Mouse (Mus musculus) brain, adult 2 months (tissue): ENCODE measurements around the gene Slc4a4.

Experiments used
- DNase-seq: peaks from one replicate; pipeline ENCODE4 v3.0.0; 2011; ENCODE audit warnings: low read depth, low spot score

Gene Slc4a4

GRCm38 (mm10) chr5:88886668-88887555 is at the start of gene Slc4a4:
TSS of gene Slc4a4 (plus strand) at chr5:88886818.
- peak; percentile 51 for DNase-seq

GRCm38 (mm10) chr5:88840080-88840798 is 46.4 kb upstream of the Slc4a4 start:
- no peak for DNase-seq

GRCm38 (mm10) chr5:88857311-88857710 is 29.3 kb upstream of the Slc4a4 start:
- peak; percentile 75 for DNase-seq

GRCm38 (mm10) chr5:88857801-88858200 is 28.8 kb upstream of the Slc4a4 start:
- DNase-seq = peak; percentile 21

GRCm38 (mm10) chr5:88858226-88858625 is 28.4 kb upstream of the Slc4a4 start:
- peak; percentile 96 for DNase-seq

- DNase-seq = no peak
Measured at GRCm38 (mm10) chr5:88862163-88862562, 24.5 kb upstream of the Slc4a4 start.

GRCm38 (mm10) chr5:88862794-88863193 is 23.8 kb upstream of the Slc4a4 start:
- no peak for DNase-seq

GRCm38 (mm10) chr5:88884101-88884500 is 2.5 kb upstream of the Slc4a4 start:
- peak; percentile 83 for DNase-seq

GRCm38 (mm10) chr5:88885503-88885902 is 1.1 kb upstream of the Slc4a4 start:
- DNase-seq = no peak

GRCm38 (mm10) chr5:88885944-88886343 is 674 bp upstream of the Slc4a4 start:
- DNase-seq = no peak

- no peak for DNase-seq
Measured at GRCm38 (mm10) chr5:88886349-88886667, 310 bp upstream of the Slc4a4 start.

- DNase-seq = peak; percentile 56
Measured at GRCm38 (mm10) chr5:88887556-88888412, 1.2 kb downstream of the Slc4a4 start.

- DNase-seq = no peak
Measured at GRCm38 (mm10) chr5:88888413-88888700, 1.7 kb downstream of the Slc4a4 start.

- peak; percentile 68 for DNase-seq
Measured at GRCm38 (mm10) chr5:88889326-88889725, 2.7 kb downstream of the Slc4a4 start.

GRCm38 (mm10) chr5:88890146-88890545 is 3.5 kb downstream of the Slc4a4 start:
- peak; percentile 79 for DNase-seq

GRCm38 (mm10) chr5:88896574-88896973 is 10.0 kb downstream of the Slc4a4 start:
- DNase-seq = no peak

GRCm38 (mm10) chr5:88903111-88903510 is 16.5 kb downstream of the Slc4a4 start:
- no peak for DNase-seq

GRCm38 (mm10) chr5:88903526-88903925 is 16.9 kb downstream of the Slc4a4 start:
- no peak for DNase-seq

GRCm38 (mm10) chr5:88904841-88905240 is 18.2 kb downstream of the Slc4a4 start:
- peak; percentile 68 for DNase-seq

GRCm38 (mm10) chr5:88907615-88908014 is 21.0 kb downstream of the Slc4a4 start:
- no peak for DNase-seq

- peak; percentile 85 for DNase-seq
Measured at GRCm38 (mm10) chr5:88912629-88913028, 26.0 kb downstream of the Slc4a4 start.

- DNase-seq = peak; percentile 47
Measured at GRCm38 (mm10) chr5:88915082-88915481, 28.5 kb downstream of the Slc4a4 start.
